Mouse (Mus musculus): ENCODE results near the gene Atp5d. TPM values are rescaled to one million over a fixed set of nuclear protein-coding genes. Genes with fewer than 3 reads are reported as not detected.

Atp5d gene
- polyA plus RNA-seq, 1 experiment from 2014 or later = 419 TPM

- WGBS (ENCODE audit: insufficient replicate concordance) = 5% methylated on average over 24 of the region's 26 CpGs
- Histone ChIP-seq H3K27me3 (replicated peaks) (no peaks in the 10 kb centered on the region), H3K4me1 (peaks cover 87% of the 10 kb centered on the region), H3K27ac (peak overlapping the region; percentile 98), H3K9me3 (replicated peaks) (no peaks in the 10 kb centered on the region), H3K9ac (peak overlapping the region; percentile 91), H3K4me2 (peak overlapping the region; percentile 98), H3K36me3 (peaks cover 74% of the 10 kb centered on the region), H3K4me3 (peak overlapping the region; percentile 85)
- ATAC-seq = no peak
Observed at GRCm38 (mm10) chr10:80151211-80152034, 13.0 kb downstream of the Atp5d start.

DNA sequence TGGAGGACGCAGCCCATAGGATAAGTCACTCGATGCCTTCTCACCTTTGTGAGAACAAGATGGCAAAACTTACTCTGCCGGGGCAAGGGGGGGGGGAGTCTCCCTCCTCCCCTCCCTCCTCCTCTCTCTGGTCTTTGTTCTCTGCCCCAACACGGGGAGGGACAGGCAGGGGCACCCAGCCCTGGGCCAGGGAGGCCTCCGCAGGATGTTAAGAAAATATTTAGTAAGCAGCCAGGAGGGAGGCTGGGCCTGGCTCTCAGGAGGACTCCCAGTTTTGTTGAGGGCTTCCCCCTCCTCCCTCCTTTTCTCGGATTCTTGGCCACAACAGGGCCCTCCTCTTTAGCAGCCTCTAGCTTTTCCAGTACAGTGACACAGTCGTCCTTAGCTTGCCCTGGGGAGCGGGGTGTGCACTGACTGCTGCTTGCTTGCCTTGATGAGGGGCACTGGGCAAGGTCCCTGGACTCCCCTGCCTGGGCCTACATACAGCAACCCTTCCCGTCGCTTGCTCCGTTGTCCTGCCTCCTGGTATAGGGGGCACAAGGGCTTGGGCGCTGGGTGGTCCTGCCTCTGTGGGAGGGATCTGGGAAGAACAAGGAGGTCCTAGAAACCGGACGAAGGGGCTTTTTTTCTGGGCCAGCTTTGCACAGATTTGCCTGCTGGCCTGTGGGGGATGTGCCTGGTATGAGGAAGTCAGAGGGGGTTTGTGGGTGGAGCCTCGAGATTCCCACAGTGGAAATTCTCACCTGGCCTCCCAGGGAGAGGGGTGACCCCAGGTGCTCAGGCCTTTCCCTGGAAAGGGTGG is 13.8 kb downstream of the Atp5d start:
- Histone ChIP-seq H3K9ac (peak overlapping the region; percentile 91), H3K4me1 (peaks cover 87% of the 10 kb centered on the region), H3K9me3 (replicated peaks) (no peaks in the 10 kb centered on the region), H3K36me3 (peaks cover 76% of the 10 kb centered on the region), H3K4me2 (peak overlapping the region; percentile 98), H3K4me3 (peak overlapping the region; percentile 85), H3K27me3 (replicated peaks) (no peaks in the 10 kb centered on the region), H3K27ac (peak overlapping the region; percentile 98)
- no peak for ATAC-seq
- WGBS (ENCODE audit: insufficient replicate concordance) = 35% methylated on average over 15 of the region's 15 CpGs

DNA sequence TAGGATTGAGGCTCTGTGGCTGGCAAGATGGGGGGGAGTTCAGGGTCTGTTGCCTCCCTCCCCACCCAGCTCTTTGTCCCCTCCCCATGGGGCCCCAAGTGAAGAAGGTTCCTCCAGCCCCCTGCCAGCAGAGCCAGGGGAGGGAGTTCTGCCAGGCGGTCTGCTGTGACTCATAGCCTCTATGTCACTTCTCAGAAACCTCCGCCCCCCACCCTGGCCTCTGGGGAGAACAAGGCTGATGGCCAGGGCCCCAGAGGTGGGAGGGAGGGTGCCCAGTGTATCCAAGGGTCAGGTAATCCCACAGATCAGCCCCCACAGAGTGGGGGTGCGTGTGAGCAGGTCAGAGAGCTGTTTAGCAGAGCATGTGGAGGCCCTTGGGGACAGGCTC is 14.4 kb downstream of the Atp5d start:
- WGBS (ENCODE audit: insufficient replicate concordance) = 52% methylated on average over 3 of the region's 3 CpGs
- ATAC-seq = no peak
- peak overlapping the region; percentile 98 for H3K4me2 ChIP-seq
- H3K4me1 ChIP-seq = peaks cover 87% of the 10 kb centered on the region
- H3K9ac ChIP-seq = peak overlapping the region; percentile 91
- H3K27ac ChIP-seq = peak overlapping the region; percentile 98
- H3K36me3 ChIP-seq = peaks cover 80% of the 10 kb centered on the region
- no peaks in the 10 kb centered on the region for H3K9me3 ChIP-seq (replicated peaks)
- peak overlapping the region; percentile 85 for H3K4me3 ChIP-seq
- H3K27me3 ChIP-seq (replicated peaks) = no peaks in the 10 kb centered on the region

GRCm38 (mm10) chr10:80153713-80154112 is 15.3 kb downstream of the Atp5d start:
- Histone ChIP-seq H3K4me1 (peaks cover 91% of the 10 kb centered on the region), H3K9me3 (replicated peaks) (no peaks in the 10 kb centered on the region), H3K4me3 (no peak overlapping the region), H3K4me2 (peak overlapping the region; percentile 98), H3K27me3 (replicated peaks) (no peaks in the 10 kb centered on the region), H3K36me3 (peaks cover 80% of the 10 kb centered on the region), H3K9ac (no peak overlapping the region), H3K27ac (peak overlapping the region; percentile 98)
- WGBS (ENCODE audit: insufficient replicate concordance) = 82% methylated on average over 19 of the region's 19 CpGs
- no peak for ATAC-seq

DNA sequence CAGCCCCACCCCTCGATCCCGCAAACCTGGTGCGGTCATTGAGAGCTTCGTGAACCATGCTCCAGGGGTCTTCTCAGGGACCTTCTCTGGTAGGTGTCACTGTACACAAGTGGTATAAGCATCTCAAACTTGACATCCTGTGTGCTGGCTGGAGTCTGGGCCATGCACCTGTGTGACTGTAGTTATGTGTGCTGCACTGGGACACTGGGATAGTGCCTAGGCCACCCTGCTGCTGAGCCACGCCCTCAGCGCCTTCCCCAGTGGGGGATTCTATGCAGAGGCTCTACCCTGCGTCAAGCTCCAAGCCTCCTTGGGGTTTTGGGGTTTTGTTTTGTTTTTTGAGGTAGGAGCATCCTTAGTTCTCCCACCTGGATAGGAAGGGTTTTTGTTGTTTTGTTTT is 16.0 kb downstream of the Atp5d start:
- peaks cover 80% of the 10 kb centered on the region for H3K36me3 ChIP-seq
- no peak overlapping the region for H3K9ac ChIP-seq
- H3K4me2 ChIP-seq = 0 out of 2 replicates have a peak overlapping the region, but pooled peaks have one; percentile 98
- peak overlapping the region; percentile 98; the same call in 1 of the 2 replicates for H3K27ac ChIP-seq
- no peak for ATAC-seq
- H3K4me1 ChIP-seq = peaks cover 98% of the 10 kb centered on the region
- no peaks in the 10 kb centered on the region for H3K9me3 ChIP-seq (replicated peaks)
- no peak overlapping the region for H3K4me3 ChIP-seq
- H3K27me3 ChIP-seq (replicated peaks) = no peaks in the 10 kb centered on the region
- WGBS (ENCODE audit: insufficient replicate concordance) = 84% methylated on average over 7 of the region's 7 CpGs

DNA sequence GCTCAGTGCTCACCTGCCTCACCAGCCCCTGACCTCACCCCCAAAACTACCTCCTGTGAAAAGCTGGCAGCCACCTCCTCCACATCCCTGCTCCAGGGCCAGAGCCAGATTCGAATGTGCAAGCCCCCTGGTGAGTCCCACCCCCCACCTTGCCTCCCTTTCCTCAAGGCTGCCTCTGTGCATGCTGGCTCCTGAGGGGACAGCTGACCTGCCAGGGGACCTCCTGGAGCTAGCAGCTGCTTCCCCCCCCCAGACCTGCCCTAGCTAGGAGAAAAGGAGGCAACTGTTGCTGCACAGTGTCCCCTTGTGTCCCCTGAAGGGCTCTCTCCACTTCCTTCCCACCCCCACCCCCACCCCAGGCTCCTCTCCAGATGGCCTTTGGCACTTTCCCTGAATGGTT is 16.8 kb downstream of the Atp5d start:
- H3K9ac ChIP-seq = 0 out of 2 replicates have a peak overlapping the region, but pooled peaks have one; percentile 19
- H3K36me3 ChIP-seq = peaks cover 74% of the 10 kb centered on the region
- no peak overlapping the region for H3K4me2 ChIP-seq
- H3K9me3 ChIP-seq (replicated peaks) = no peaks in the 10 kb centered on the region
- 94% methylated on average over 1 of the region's 1 CpGs for WGBS (ENCODE audit: insufficient replicate concordance)
- no peak overlapping the region for H3K4me3 ChIP-seq
- H3K27me3 ChIP-seq (replicated peaks) = no peaks in the 10 kb centered on the region
- H3K27ac ChIP-seq = peak overlapping the region; percentile 98
- H3K4me1 ChIP-seq = peaks cover 97% of the 10 kb centered on the region
- no peak for ATAC-seq

- no peak overlapping the region for H3K4me3 ChIP-seq
- WGBS (ENCODE audit: insufficient replicate concordance) = 78% methylated on average over 29 of the region's 29 CpGs
- peaks cover 65% of the 10 kb centered on the region for H3K36me3 ChIP-seq
- H3K27ac ChIP-seq = peak overlapping the region; percentile 98
- peaks cover 97% of the 10 kb centered on the region for H3K4me1 ChIP-seq
- H3K4me2 ChIP-seq = no peak overlapping the region
- H3K9ac ChIP-seq = no peak overlapping the region
- no peaks in the 10 kb centered on the region for H3K9me3 ChIP-seq (replicated peaks)
- H3K27me3 ChIP-seq (replicated peaks) = no peaks in the 10 kb centered on the region
- no peak for ATAC-seq
Observed at GRCm38 (mm10) chr10:80156002-80156751, 17.7 kb downstream of the Atp5d start.

DNA sequence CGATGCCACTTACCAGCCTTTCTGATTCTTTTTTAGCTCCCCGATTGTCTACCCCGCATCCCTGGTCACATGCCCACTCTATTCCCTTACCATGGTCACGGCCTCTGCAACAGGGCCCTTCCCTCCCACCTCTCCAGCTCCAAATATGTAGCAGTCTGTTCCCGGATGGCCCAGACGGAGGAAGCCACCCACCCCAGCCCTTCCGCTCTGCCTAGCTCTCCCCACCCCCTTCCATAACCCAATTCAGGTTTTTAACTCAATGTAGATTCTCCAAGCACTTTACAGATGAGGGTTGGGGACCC is 18.3 kb downstream of the Atp5d start:
- Histone ChIP-seq H3K9me3 (replicated peaks) (no peaks in the 10 kb centered on the region), H3K9ac (no peak overlapping the region), H3K4me2 (no peak overlapping the region), H3K27ac (peak overlapping the region; percentile 98), H3K4me3 (no peak overlapping the region), H3K36me3 (peaks cover 60% of the 10 kb centered on the region), H3K4me1 (peaks cover 97% of the 10 kb centered on the region), H3K27me3 (replicated peaks) (no peaks in the 10 kb centered on the region)
- 81% methylated on average over 7 of the region's 7 CpGs for WGBS (ENCODE audit: insufficient replicate concordance)
- ATAC-seq = no peak

GRCm38 (mm10) chr10:80157141-80157929 is 18.9 kb downstream of the Atp5d start:
- no peak for ATAC-seq
- H3K4me3 ChIP-seq = no peak overlapping the region
- H3K36me3 ChIP-seq = peaks cover 53% of the 10 kb centered on the region
- H3K9ac ChIP-seq = no peak overlapping the region
- H3K4me1 ChIP-seq = peaks cover 97% of the 10 kb centered on the region
- no peaks in the 10 kb centered on the region for H3K27me3 ChIP-seq (replicated peaks)
- H3K27ac ChIP-seq = peak overlapping the region; percentile 98
- WGBS (ENCODE audit: insufficient replicate concordance) = 67% methylated on average over 15 of the region's 15 CpGs
- no peaks in the 10 kb centered on the region for H3K9me3 ChIP-seq (replicated peaks)
- 0 out of 2 replicates have a peak overlapping the region, but pooled peaks have one; percentile 96 for H3K4me2 ChIP-seq

DNA sequence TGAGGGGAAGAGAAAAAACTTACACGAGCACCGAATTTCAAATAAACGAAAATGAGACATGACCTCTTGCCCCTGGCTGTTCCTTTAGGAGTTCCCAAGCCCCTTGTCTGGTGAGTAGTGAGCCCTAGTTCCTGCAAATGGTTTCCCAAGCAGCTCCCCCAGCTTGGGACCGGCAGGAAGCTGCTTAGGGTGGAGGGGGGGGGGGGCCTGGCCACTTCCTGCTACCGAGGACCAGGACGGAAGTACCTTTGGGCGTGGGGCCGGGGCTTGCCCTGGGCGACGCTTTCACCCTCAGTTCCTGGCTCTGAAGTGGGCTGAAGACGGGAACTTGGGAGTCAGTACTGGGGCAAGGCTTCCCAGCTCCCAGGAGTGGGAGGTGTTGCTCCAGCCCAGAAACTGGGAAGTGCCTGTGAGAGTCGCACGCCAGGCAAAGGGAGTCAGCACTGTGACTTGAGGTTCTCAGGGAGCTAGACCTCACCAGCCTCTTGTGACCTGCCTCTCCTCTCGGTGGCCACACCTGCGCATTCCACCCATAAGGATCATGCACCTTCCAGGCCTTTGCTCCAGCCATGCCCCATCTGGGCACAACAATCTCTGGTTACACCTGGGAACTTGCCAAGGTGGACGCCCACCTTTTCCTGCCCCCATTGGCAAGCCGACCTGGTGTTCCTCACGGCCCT is 20.0 kb downstream of the Atp5d start:
- H3K9ac ChIP-seq = peak overlapping the region; percentile 41
- H3K36me3 ChIP-seq = peaks cover 42% of the 10 kb centered on the region
- peak overlapping the region; percentile 96 for H3K4me2 ChIP-seq
- H3K9me3 ChIP-seq (replicated peaks) = no peaks in the 10 kb centered on the region
- H3K4me3 ChIP-seq = peak overlapping the region; percentile 59
- H3K27ac ChIP-seq = peak overlapping the region; percentile 86
- no peaks in the 10 kb centered on the region for H3K27me3 ChIP-seq (replicated peaks)
- ATAC-seq = no peak
- WGBS (ENCODE audit: insufficient replicate concordance) = 10% methylated on average over 18 of the region's 18 CpGs
- H3K4me1 ChIP-seq = peaks cover 96% of the 10 kb centered on the region

Data from liver, embryonic 12.5 days (tissue).